Mouse (Mus musculus) gastrocnemius, postnatal 4 days (tissue): ENCODE results near the gene Tas2r117. TPM values are rescaled to one million over a fixed set of nuclear protein-coding genes. Genes with fewer than 3 reads are reported as not detected.

Experiments
- DNase-seq, 2 experiments: peaks; one replicate each; pipeline ENCODE4 v3.0.0; 2021 to 2022; ENCODE audit warnings: low spot score in 2 of 2, mixed read lengths in 2 of 2
- long read RNA-seq, 2 experiments: library from polyadenylated mRNA; stranded (forward); transcript quantifications; one replicate each; pipeline ENCODE4 v2.0.0; 2021
- total RNA-seq, 2 experiments: library from RNA; stranded (reverse); gene quantifications; 2 replicates each; pipeline ENCODE4 v1.2.3; 2021

Gene Tas2r117
- not detected for total RNA-seq
- long read RNA-seq, experiment 1: 0 reads
- long read RNA-seq, experiment 2: 0 reads

DNA sequence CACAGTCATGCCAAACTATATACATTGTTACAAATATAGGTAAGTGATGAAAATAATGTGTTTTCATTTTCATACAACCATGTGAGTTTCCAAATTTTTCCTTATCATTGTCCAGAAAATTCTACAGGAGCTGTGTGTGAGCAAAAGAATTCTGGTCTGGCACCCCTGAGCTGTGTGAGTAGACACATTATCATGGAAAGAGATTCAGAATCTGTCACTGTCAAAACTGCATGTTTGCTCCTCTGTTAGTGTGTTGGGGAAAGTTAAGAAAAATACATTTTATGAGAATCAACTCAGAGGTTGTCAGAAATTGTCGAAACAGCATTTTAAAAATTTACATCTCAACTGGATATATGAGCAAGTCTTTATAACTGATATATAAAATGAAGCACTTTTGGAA, at the start of gene Tas2r117:
Tas2r117 (plus strand) TSS at position 301 of the 400 bp plus-strand sequence.
- no peak for DNase-seq

DNA sequence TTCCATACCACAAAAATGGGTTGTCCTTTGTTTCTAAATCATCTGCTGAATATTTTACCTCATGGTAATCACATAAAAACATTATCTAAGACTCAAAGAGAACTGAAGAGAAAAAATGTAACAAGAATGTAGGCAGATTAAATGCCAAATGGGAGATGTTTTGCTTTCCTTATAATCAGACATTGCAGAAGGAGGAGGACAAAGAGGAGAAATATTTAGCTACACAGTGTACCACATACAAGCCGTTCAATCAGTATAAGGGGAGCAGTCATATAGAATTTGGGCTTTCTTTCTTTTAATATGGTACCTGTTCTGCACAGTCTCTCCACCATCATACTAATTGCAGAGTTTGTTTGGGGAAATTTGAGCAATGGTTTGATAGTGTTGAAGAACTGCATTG, 48.2 kb upstream of the Tas2r117 start, which contains the start of gene Tas2r124:
Tas2r124 (plus strand) TSS at position 301 of the 400 bp plus-strand sequence.
- no peak for DNase-seq

DNA sequence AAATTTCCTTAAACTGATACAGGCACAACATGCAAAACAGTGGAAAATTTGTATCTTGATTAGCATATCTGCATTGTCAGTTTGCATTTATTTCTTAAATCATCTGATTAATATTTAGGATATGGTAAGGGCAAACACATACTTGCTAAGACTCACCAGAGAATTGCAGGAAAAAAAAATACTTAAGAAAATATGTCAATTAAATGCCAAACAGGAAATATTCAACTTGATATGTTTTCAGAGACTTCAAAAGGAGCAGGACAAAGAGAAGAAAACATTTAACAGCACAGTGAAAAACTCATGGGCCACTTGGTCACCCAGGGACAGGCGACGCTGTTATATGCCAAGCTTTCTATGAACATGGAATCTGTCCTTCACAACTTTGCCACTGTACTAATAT, 40.8 kb upstream of the Tas2r117 start, which contains the start of gene Tas2r102:
Tas2r102 (plus strand) TSS at position 301 of the 400 bp plus-strand sequence.
- no peak for DNase-seq

DNA sequence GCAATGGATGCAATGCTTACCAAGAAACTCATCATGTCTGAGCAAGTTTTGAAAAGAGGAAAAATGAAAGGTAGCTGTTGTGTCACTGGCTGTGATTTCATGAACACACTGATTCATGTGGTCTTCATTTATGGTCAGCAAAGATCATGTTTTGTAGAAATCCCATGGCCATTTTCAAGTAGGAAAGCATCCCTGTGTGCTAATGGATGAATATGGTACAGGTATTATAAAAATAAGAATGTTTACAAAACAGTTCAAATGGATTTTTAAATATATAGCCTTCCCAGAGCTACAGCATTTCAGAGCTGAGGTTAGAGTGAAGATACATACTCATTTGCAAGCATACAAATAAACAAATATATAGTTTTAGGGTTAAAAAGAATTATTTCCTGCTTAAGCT, 24.6 kb upstream of the Tas2r117 start, which contains the start of gene Tas2r136:
Tas2r136 (minus strand) TSS at position 101 of the 400 bp plus-strand sequence.
- no peak for DNase-seq

DNA sequence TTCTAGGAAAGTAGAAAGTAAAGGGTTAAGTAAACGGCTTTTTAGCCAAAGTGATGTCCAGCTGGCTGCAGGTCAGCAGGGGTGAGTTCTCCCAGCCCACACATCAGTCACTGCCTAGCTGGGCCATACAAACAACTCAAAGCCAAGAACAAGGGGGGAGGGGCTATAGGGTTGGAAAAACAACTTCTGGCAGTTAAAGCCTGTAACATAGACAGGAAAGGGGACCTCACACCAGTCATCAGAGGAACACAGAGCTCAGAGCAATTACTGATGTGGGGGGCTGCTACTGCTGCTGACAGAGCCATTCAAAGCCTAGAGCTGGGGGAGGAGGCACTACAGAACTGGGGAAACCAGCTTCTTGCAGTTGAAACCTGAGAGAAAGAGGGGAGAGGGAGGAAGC, 7.2 kb upstream of the Tas2r117 start:
- no peak for DNase-seq

DNA sequence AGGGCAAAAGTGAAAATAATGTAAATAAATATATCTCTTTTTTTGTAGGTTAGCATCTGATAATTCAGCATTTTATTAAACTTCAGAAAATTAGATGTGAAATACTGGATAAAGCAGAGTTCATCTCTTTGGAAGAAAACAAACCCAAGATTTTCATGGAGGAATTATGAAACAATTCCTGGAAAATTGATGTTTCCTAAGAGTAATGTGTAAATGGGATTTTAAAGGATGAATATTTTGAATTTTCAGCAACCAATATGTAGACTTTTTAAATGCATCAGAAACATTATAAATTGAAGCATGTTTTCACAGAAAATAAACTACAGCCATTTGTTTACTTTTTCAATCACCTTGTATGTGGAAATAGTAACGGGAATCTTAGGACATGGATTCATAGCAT, 44.2 kb downstream of the Tas2r117 start, which contains the start of gene Tas2r123:
Tas2r123 (plus strand) TSS at position 301 of the 400 bp plus-strand sequence.
- DNase-seq: no peak

Other genes starting within 250 kb of the Tas2r117 start
- not detected for gene Prh1, start 233.0 kb upstream of the Tas2r117 start, total RNA-seq
- not detected for gene Prp2, start 206.9 kb upstream of the Tas2r117 start, total RNA-seq
- not detected for gene A630073D07Rik, start 151.3 kb upstream of the Tas2r117 start, total RNA-seq
- gene Tas2r120, start 145.9 kb upstream of the Tas2r117 start, total RNA-seq: not detected
- not detected for gene Tas2r121, start 101.8 kb upstream of the Tas2r117 start, total RNA-seq
- not detected for gene Tas2r122, start 90.9 kb upstream of the Tas2r117 start, total RNA-seq
- gene Tas2r115, start 64.8 kb upstream of the Tas2r117 start, total RNA-seq: not detected
- gene Tas2r124, start 48.1 kb upstream of the Tas2r117 start, total RNA-seq: not detected
- gene Tas2r102, start 40.7 kb upstream of the Tas2r117 start, total RNA-seq: not detected
- not detected for gene Tas2r136, start 24.7 kb upstream of the Tas2r117 start, total RNA-seq
- not detected for gene Tas2r123, start 44.3 kb downstream of the Tas2r117 start, total RNA-seq
- not detected for gene Tas2r116, start 52.6 kb downstream of the Tas2r117 start, total RNA-seq
- gene Tas2r110, start 65.2 kb downstream of the Tas2r117 start, total RNA-seq: not detected
- not detected for gene Tas2r113, start 90.2 kb downstream of the Tas2r117 start, total RNA-seq
- not detected for gene Tas2r125, start 106.8 kb downstream of the Tas2r117 start, total RNA-seq
- gene Tas2r129, start 148.3 kb downstream of the Tas2r117 start, total RNA-seq: not detected
- gene Tas2r131, start 155.1 kb downstream of the Tas2r117 start, total RNA-seq: not detected
- not detected for gene Tas2r109, start 178.1 kb downstream of the Tas2r117 start, total RNA-seq
- not detected for gene Tas2r103, start 234.3 kb downstream of the Tas2r117 start, total RNA-seq